Mouse (Mus musculus) adrenal gland, adult 2 months (tissue): ENCODE data around the gene Cnot4. TPM values are rescaled to one million over a fixed set of nuclear protein-coding genes. Genes with fewer than 3 reads are reported as not detected.

ENCODE experiments used
- DNase-seq: peaks from one replicate; pipeline ENCODE4 v3.0.0; 2021
- polyA plus RNA-seq: library from polyadenylated mRNA; depleted of rRNA; stranded (reverse); fragments of >200 nt; gene quantifications from 2 replicates; pipeline ENCODE4 v1.2.3, GENCODE M21; 2012; rRNA removed
- total RNA-seq, 2 experiments: library from RNA; stranded (reverse); gene quantifications; 2 replicates each; pipeline ENCODE4 v1.2.3; 2021

Cnot4 gene
- total and polyA plus RNA-seq, 3 experiments: 5.3 to 35.4 (median 19.8) TPM

DNA sequence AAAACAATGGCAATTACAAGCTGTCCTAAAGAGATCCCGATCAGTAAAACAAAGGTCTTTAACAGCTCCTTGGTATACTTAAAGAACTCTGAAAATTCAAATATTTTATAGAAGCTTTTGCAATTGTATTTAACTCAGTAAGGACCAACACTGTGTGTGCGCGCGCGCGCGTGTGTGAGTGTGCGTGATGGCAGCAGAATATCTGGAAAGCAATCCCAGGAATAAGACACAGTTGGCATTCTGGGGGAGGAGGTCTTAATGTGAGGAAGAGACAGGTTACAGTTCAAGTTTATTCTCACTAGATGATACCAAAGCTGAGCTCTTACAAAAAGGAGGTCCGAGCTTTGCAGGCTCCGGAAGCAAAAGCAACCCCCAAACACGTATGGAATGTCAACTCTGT, 100.2 kb downstream of the Cnot4 start:
- no peak for DNase-seq

DNA sequence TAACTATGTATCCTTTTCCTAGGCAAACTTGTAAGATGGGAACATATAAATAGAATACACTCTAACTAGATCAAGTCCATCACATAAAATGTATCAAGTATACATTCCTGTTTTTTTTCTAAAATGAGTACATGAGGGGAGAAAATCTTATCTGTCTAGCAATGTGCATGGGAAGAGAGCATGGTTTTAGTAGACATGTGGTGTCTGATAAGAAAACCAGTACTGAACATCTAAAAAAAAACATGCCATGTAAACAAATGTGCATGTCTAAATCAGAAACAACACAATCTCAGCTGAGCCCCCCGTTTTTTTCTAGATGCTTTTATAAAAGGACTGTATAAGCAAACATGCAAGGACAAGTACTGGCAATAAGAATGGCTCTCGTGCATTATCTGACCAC, 100.8 kb downstream of the Cnot4 start:
- DNase-seq: no peak

DNA sequence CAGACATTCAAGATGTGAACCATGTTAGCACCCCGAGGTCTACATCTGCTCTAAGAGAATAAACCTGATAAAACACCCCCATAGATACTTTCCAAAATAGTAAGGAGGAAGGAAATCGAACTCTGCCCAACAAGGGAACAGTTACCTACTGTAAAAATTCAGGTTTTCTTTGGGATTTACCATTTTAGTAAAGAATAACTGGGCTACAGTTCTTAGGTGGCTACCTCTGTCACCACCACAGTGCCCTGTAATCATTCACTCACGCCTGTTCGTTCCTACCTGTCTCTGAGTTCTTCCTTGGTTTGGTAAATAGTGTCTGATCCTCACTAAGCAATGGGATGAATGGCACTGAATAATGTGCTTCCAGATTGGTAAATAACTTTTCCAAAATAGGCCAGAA, 102.7 kb downstream of the Cnot4 start:
- no peak for DNase-seq

- DNase-seq: no peak
Observed at GRCm38 (mm10) chr6:35030226-35030625, 103.3 kb downstream of the Cnot4 start.

GRCm38 (mm10) chr6:35028023-35028422, 105.5 kb downstream of the Cnot4 start:
- no peak for DNase-seq

DNA sequence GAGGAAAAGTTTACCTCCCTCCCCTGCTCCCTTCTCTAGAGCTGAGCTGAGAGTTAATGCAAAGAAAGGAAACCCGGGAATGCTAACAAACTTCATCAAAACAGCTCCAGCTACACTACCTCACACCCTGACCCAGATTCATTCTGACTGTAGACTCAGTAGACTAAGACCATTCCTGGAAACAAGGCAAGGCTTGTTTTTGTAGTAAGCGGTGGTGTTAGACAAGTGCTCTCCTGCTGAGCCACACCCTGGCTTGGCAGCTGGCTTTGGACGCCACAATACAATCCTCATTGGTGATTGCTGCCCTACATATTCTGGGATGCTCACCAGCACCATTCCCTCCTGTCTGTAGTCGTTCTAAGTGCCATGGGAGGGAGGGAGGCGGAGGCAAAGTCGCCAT, 106.3 kb downstream of the Cnot4 start:
- no peak for DNase-seq

- no peak for DNase-seq
Observed at GRCm38 (mm10) chr6:35016624-35017023, 116.9 kb downstream of the Cnot4 start.

DNA sequence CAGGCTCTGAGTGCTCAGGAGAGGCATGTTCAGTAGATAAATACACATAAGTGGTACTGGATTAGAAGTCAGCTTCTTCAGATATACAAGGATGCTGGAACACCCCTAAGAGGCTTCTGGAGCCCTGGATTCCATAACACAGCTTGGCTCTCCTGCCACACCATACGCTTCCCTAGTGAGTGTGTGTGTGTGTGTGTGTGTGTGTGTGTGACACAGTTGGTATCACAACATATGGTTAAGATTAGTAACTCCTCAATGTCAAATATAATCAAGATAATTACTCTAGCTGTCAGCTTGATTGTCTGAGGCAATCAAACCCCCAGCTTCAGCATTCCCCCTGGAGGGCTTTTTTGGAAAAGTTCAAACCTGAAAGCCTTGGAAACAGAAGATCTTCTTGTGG, 121.6 kb downstream of the Cnot4 start:
- DNase-seq: no peak

GRCm38 (mm10) chr6:35010705-35011104, 122.8 kb downstream of the Cnot4 start:
- DNase-seq: no peak

DNA sequence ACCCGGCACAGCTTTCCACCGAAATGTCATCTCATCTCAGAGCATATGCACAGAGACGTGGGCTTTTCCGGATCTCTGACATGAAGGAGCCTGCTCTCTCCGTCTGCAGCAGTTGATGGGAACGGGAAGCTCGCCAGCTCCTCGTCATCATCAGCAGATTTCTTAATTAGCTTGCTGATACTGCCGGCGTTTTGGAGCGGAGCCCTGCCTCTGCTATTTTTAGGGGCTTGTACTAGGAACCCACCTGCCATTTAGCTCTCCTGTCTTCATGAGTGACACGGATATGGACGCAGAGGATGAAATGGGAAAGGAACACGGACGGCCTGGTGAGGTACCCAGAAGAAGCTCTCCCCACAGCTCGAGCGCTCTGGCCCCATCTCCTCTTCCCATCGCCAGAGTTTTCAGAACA, 131.3 kb downstream of the Cnot4 start:
- DNase-seq: no peak

DNA sequence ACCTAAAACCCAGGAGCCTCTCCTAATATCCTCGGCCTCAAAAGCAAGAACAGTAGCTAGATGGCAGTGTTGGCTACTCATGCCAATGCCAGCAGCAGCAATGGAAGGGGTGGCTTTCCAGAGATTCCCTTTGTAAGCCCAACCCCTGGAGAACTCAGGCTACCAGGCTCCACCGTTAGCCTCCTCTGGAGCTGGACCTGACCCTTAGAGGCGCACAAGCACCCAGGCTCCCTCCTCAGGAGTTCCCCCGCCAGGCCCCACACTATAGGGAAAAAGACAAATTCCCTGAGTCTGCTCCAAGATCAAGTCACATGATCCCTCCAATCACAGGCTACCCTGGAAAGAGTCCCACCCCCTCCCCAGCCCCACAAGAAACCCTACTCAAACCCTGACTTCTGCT, 134.4 kb downstream of the Cnot4 start:
- DNase-seq: peak; percentile 24

GRCm38 (mm10) chr6:34996496-34996895, 137.0 kb downstream of the Cnot4 start:
- no peak for DNase-seq

- peak; percentile 81 for DNase-seq
Observed at GRCm38 (mm10) chr6:34995265-34995681, 138.3 kb downstream of the Cnot4 start.

DNA sequence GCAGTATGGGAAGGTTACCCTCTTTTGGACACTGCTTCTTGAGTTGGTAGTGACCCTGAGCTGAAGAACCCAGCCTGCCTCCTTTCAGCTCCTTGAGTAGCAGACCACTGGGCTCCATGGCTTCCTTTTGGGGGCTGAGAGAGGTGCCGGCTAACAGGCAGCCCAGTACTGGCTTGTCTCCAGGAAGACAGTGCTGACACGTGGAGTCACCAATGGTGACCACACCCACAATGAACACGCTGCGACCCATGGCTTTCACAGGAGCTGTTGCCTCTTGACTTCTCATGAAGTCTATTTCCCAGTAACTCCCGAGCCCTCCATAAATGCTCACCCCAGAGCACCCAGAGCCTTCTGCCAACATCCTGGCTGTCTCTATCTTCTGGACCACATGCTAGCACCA, 138.8 kb downstream of the Cnot4 start:
- peak; percentile 21 for DNase-seq

GRCm38 (mm10) chr6:34989263-34989662, 144.3 kb downstream of the Cnot4 start:
- no peak for DNase-seq

DNA sequence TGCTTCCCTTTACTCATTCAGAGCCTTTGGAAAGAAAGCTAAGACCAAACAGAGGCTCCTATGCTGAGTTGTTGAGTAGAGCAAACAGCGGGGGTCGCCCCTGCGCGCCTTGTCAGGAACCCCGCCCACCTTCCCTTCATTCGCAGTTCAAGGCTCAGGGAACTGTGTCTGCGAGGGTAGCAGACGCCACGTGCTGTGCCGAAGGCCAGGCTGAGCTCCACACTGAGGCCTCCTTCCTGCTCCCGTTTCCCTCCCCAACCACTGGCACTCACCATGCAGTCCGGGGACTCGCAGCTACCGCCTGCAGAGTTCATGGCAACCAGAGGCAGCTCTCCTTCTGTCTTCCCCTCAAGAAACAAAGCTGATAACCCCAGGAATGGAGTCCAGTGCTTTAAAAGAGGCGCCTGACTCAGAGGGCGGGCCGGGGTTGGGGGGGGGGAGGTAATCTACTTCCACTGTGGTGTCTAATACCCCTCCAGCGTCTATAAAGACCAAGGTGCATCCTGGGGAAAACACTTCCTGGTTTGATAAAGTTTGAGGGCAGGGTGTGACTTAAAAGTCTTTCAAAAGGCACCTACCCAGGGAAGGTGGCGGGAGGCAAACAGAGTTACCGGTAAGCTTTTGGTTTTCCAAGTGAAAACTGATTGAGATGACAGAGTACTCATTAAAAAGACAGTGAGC, 145.3 kb downstream of the Cnot4 start, which contains the start of gene Slc23a4:
TSS of gene Slc23a4 (minus strand) at position 324 of the 681 bp plus-strand sequence.
- DNase-seq: no peak

GRCm38 (mm10) chr6:34987085-34987645, 146.4 kb downstream of the Cnot4 start:
- DNase-seq: no peak

DNA sequence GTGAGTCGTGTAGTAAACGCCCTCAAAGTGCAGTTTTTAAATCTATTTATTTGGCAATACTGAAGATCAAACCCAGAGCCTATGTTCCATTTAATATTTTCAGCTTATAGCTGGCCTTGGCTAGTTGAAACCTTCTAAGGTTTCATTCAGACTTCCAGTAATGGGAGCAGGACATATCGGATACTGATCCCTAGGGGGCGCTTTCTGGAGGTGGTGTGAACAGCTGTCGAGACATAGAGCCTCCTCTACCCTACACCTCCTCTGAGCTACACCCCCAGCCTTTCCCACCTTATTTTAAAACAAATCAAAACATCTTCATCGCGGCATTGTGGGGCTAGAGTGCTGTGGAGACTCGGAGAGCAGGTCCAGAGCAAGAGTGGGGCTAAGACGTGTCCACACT, 152.9 kb downstream of the Cnot4 start:
- no peak for DNase-seq

DNA sequence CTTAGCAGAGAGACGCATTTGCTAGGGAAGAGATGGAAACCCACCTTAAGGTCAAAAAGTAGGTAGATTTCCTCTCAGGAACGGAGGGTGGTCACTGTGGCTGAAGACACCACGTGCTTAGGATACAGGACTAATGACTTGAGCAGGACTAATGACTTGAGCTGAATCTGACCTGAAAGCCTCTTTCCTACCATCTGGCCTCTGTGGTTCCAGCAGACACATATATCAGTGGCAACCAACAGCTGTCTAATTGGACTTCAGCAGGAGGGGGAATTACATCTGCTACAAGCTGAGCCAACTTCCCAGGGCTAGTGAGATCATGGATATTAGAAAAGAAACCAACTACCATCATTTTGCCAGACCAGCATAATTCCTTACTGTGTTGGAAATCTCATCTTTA, 154.2 kb downstream of the Cnot4 start:
- no peak for DNase-seq

Other genes starting within 250 kb of the Cnot4 start
- gene Wdr91, start 222.8 kb downstream of the Cnot4 start, total RNA-seq: 10 to 100 TPM; 16.7 to 17.0 TPM
- gene Wdr91, start 222.8 kb downstream of the Cnot4 start, polyA plus RNA-seq: 10.5 and 12.7 TPM in 2 replicates
- gene Stra8, start 213.6 kb downstream of the Cnot4 start, total RNA-seq: not detected
- gene Stra8, start 213.6 kb downstream of the Cnot4 start, polyA plus RNA-seq: not detected in 2 replicates
- under 1 TPM; 0.23 to 0.41 TPM for gene Slc23a4, start 145.3 kb downstream of the Cnot4 start, total RNA-seq
- gene Slc23a4, start 145.3 kb downstream of the Cnot4 start, polyA plus RNA-seq: 0.92 and 0.95 TPM in 2 replicates
- 10 to 100 TPM; 33.7 to 35.4 TPM for gene Nup205, start 43.7 kb upstream of the Cnot4 start, total RNA-seq
- 6.9 and 8.6 TPM in 2 replicates for gene Nup205, start 43.7 kb upstream of the Cnot4 start, polyA plus RNA-seq
- gene Slc13a4, start 174.4 kb upstream of the Cnot4 start, total RNA-seq: under 1 TPM; 0.35 to 0.45 TPM
- 0.76 and 1.4 TPM in 2 replicates for gene Slc13a4, start 174.4 kb upstream of the Cnot4 start, polyA plus RNA-seq
- gene Fam180a, start 192.4 kb upstream of the Cnot4 start, total RNA-seq: 1 to 10 TPM; 1.6 to 3.2 TPM
- 0.48 and 0.65 TPM in 2 replicates for gene Fam180a, start 192.4 kb upstream of the Cnot4 start, polyA plus RNA-seq